Mouse (Mus musculus) cortical plate, adult 2 months (tissue): Measurements from ENCODE around the gene Gm10282. TPM values are rescaled to one million over a fixed set of nuclear protein-coding genes. Genes with fewer than 3 reads are reported as not detected.

Source experiments
- H3K27ac ChIP-seq: fragments of 200-500 bp; 2 replicates; pipeline ENCODE4 v1.5.1; 2012; ENCODE audit warnings: low read length, control low read depth, inconsistent platforms; ENCODE audit not compliant: insufficient read depth
- H3K4me1 ChIP-seq: fragments of 200-500 bp; 2 replicates; pipeline ENCODE4 v1.6.1; 2011; ENCODE audit warnings: low read length; ENCODE audit not compliant: control insufficient read depth, insufficient read depth
- H3K4me3 ChIP-seq: fragments of 200-500 bp; 2 replicates; pipeline ENCODE4 v1.5.1; 2011; ENCODE audit warnings: mild to moderate bottlenecking, low read length, control low read depth; ENCODE audit not compliant: insufficient read depth
- CTCF ChIP-seq: fragments of 200-500 bp; IDR thresholded peaks from 2 replicates; pipeline ENCODE4 v1.5.1; 2011; ENCODE audit warnings: mild to moderate bottlenecking, control low read depth, low read length; ENCODE audit not compliant: insufficient read depth; ENCODE audit errors: extremely low read depth
- POLR2A ChIP-seq: fragments of 200-500 bp; IDR thresholded peaks from 2 replicates; pipeline ENCODE4 v1.6.1; 2011; ENCODE audit warnings: mild to moderate bottlenecking, low read length, control low read depth; ENCODE audit not compliant: insufficient read depth; ENCODE audit errors: extremely low read depth
- polyA plus RNA-seq: library from polyadenylated mRNA; depleted of rRNA; stranded (reverse); fragments of >200 nt; gene quantifications from 2 replicates; pipeline ENCODE4 v1.2.3, GENCODE M21; 2012

The Gm10282 gene
- polyA plus RNA-seq, 1 experiment = 5.4 TPM

- TF ChIP-seq POLR2A = no peak
- no peak for TF ChIP-seq CTCF
- Histone ChIP-seq H3K4me3 (no peak overlapping the region), H3K27ac (no peak overlapping the region), H3K4me1 (no peaks in the 10 kb centered on the region)
Observed at GRCm38 (mm10) chr8:72279151-72279550, 25.9 kb downstream of the Gm10282 start.

- no peak overlapping the region for H3K27ac ChIP-seq
- H3K4me3 ChIP-seq = no peak overlapping the region
- no peak for TF ChIP-seq CTCF
- no peak for TF ChIP-seq POLR2A
- no peaks in the 10 kb centered on the region for H3K4me1 ChIP-seq
Observed at GRCm38 (mm10) chr8:72277244-72277643, 27.8 kb downstream of the Gm10282 start.

- Histone ChIP-seq H3K4me3 (no peak overlapping the region), H3K4me1 (no peaks in the 10 kb centered on the region), H3K27ac (no peak overlapping the region)
- TF ChIP-seq POLR2A = no peak
- no peak for TF ChIP-seq CTCF
Observed at GRCm38 (mm10) chr8:72273807-72274206, 31.3 kb downstream of the Gm10282 start.

GRCm38 (mm10) chr8:72273111-72273770 lies 31.8 kb downstream of the Gm10282 start:
- Histone ChIP-seq H3K4me3 (no peak overlapping the region), H3K27ac (no peak overlapping the region), H3K4me1 (no peaks in the 10 kb centered on the region)
- TF ChIP-seq CTCF = no peak
- TF ChIP-seq POLR2A = no peak

GRCm38 (mm10) chr8:72272361-72272760 lies 32.7 kb downstream of the Gm10282 start:
- Histone ChIP-seq H3K4me3 (no peak overlapping the region), H3K4me1 (no peaks in the 10 kb centered on the region), H3K27ac (no peak overlapping the region)
- TF ChIP-seq POLR2A (no peak), CTCF (peak; percentile 67)

GRCm38 (mm10) chr8:72271691-72272090 lies 33.4 kb downstream of the Gm10282 start:
- no peak for TF ChIP-seq CTCF
- TF ChIP-seq POLR2A = no peak
- Histone ChIP-seq H3K27ac (no peak overlapping the region), H3K4me1 (no peaks in the 10 kb centered on the region), H3K4me3 (no peak overlapping the region)

GRCm38 (mm10) chr8:72271051-72271660 lies 33.9 kb downstream of the Gm10282 start:
- H3K4me3 ChIP-seq = no peak overlapping the region
- no peaks in the 10 kb centered on the region for H3K4me1 ChIP-seq
- no peak for TF ChIP-seq CTCF
- no peak for TF ChIP-seq POLR2A
- H3K27ac ChIP-seq = no peak overlapping the region

GRCm38 (mm10) chr8:72270606-72271005 lies 34.5 kb downstream of the Gm10282 start:
- no peak overlapping the region for H3K27ac ChIP-seq
- no peak overlapping the region for H3K4me3 ChIP-seq

GRCm38 (mm10) chr8:72268356-72268755 lies 36.7 kb downstream of the Gm10282 start:
- H3K4me3 ChIP-seq = no peak overlapping the region

More at GRCm38 (mm10) chr8:72270606-72271005, 34.5 kb downstream of the Gm10282 start:
- H3K4me1 ChIP-seq = no peaks in the 10 kb centered on the region
- TF ChIP-seq POLR2A (no peak), CTCF (no peak)

GRCm38 (mm10) chr8:72267106-72267505 lies 38.0 kb downstream of the Gm10282 start:
- Histone ChIP-seq H3K4me3 (no peak overlapping the region), H3K27ac (no peak overlapping the region), H3K4me1 (no peaks in the 10 kb centered on the region)
- TF ChIP-seq CTCF = no peak
- TF ChIP-seq POLR2A = no peak

More at GRCm38 (mm10) chr8:72268356-72268755, 36.7 kb downstream of the Gm10282 start:
- TF ChIP-seq CTCF (no peak), POLR2A (peak; percentile 57; the same call in 1 of the 2 replicates)
- Histone ChIP-seq H3K4me1 (no peaks in the 10 kb centered on the region), H3K27ac (peak overlapping the region; percentile 89)
